Mouse (Mus musculus) liver, embryonic 16.5 days (tissue): ENCODE measurements at regions not wholly inside any gene's neighbourhood (a gene's known extent, or its start where the extent isn't known, plus 50 kb on each side); places are given as distances from the start of the nearest gene placed in this dataset.

Source experiments
- ATAC-seq: fragments of 200-750 bp; cut with Nextera tagmentation; 2 replicates; pipeline ENCODE4 v1.8.0; 2017; ENCODE audit warnings: low read depth, mild to moderate bottlenecking, moderate number of reproducible peaks, moderate library complexity
- H3K27ac ChIP-seq: fragments of 300-500 bp; sonication (generic); 2 replicates; pipeline ENCODE4 v1.5.1; 2014; ENCODE audit warnings: mild to moderate bottlenecking, low read length
- H3K27me3 ChIP-seq: fragments of 300-500 bp; sonication (generic); 2 replicates; pipeline ENCODE4 v1.6.1; 2014; ENCODE audit warnings: low read depth, low read length, mixed read lengths; ENCODE audit not compliant: control insufficient read depth, insufficient read depth
- H3K36me3 ChIP-seq: fragments of 300-500 bp; sonication (generic); 2 replicates; pipeline ENCODE4 v1.6.1; 2014; ENCODE audit warnings: mild to moderate bottlenecking; ENCODE audit not compliant: control insufficient read depth, insufficient read depth
- H3K4me1 ChIP-seq: fragments of 300-500 bp; sonication (generic); 2 replicates; pipeline ENCODE4 v1.6.1; 2014; ENCODE audit warnings: low read depth, low read length, mixed read lengths; ENCODE audit not compliant: control insufficient read depth
- H3K4me2 ChIP-seq: fragments of 300-500 bp; sonication (generic); 2 replicates; pipeline ENCODE4 v1.6.1; 2014; ENCODE audit warnings: low read depth, low read length, mixed read lengths
- H3K4me3 ChIP-seq: fragments of 300-500 bp; sonication (generic); 2 replicates; pipeline ENCODE4 v1.5.1; 2014; ENCODE audit warnings: low read depth, mild to moderate bottlenecking, low read length
- H3K9ac ChIP-seq: fragments of 300-500 bp; sonication (generic); 2 replicates; pipeline ENCODE4 v1.6.1; 2014; ENCODE audit warnings: low read depth, low read length
- H3K9me3 ChIP-seq: fragments of 300-500 bp; sonication (generic); replicated peaks from 2 replicates; pipeline ENCODE4 v1.6.1; 2016; ENCODE audit warnings: low read length; ENCODE audit not compliant: control insufficient read depth
- WGBS: fragments of 180-500 bp; shearing (Covaris S2); extraction: QIAGEN DNeasy Blood & Tissue Kit; methylation state at CpG from one replicate; pipeline ENCODE4 v1.1.7; 2014; ENCODE audit not compliant: insufficient replicate concordance; 5-methylcytosine and 5-hydroxymethylcytosine counted together

GRCm38 (mm10) chr3:148115576-148115975, 874.8 kb downstream of the Adgrl2 start:
- no peak overlapping the region for H3K4me3 ChIP-seq
- H3K4me1 ChIP-seq = no peaks in the 10 kb centered on the region
- H3K27me3 ChIP-seq = no peaks in the 10 kb centered on the region
- H3K36me3 ChIP-seq = no peaks in the 10 kb centered on the region
- H3K9ac ChIP-seq = no peak overlapping the region
- no peaks in the 10 kb centered on the region for H3K9me3 ChIP-seq
- no peak for ATAC-seq
- H3K27ac ChIP-seq = no peak overlapping the region
- no peak overlapping the region for H3K4me2 ChIP-seq

GRCm38 (mm10) chr3:148112204-148112603, 878.2 kb downstream of the Adgrl2 start:
- ATAC-seq = no peak
- no peaks in the 10 kb centered on the region for H3K9me3 ChIP-seq
- no peaks in the 10 kb centered on the region for H3K4me1 ChIP-seq
- H3K9ac ChIP-seq = no peak overlapping the region
- WGBS = 40% methylated on average over 3 of the region's 3 CpGs
- H3K27ac ChIP-seq = no peak overlapping the region
- H3K4me2 ChIP-seq = no peak overlapping the region
- no peaks in the 10 kb centered on the region for H3K27me3 ChIP-seq
- no peaks in the 10 kb centered on the region for H3K36me3 ChIP-seq
- no peak overlapping the region for H3K4me3 ChIP-seq

- WGBS = 60% methylated on average over 1 of the region's 1 CpGs
- Histone ChIP-seq H3K36me3 (no peaks in the 10 kb centered on the region), H3K9me3 (no peaks in the 10 kb centered on the region), H3K27ac (no peak overlapping the region), H3K4me1 (no peaks in the 10 kb centered on the region), H3K4me2 (no peak overlapping the region), H3K27me3 (no peaks in the 10 kb centered on the region), H3K9ac (no peak overlapping the region), H3K4me3 (no peak overlapping the region)
- no peak for ATAC-seq
Observed at GRCm38 (mm10) chr3:148107031-148107430, 883.3 kb downstream of the Adgrl2 start.

- ATAC-seq = no peak
- 71% methylated on average over 4 of the region's 4 CpGs for WGBS
- no peak overlapping the region for H3K4me3 ChIP-seq
Observed at GRCm38 (mm10) chr3:148093930-148094329, 896.4 kb downstream of the Adgrl2 start.

GRCm38 (mm10) chr3:148075841-148076240, 914.5 kb downstream of the Adgrl2 start:
- Histone ChIP-seq H3K4me3 (no peak overlapping the region), H3K36me3 (no peaks in the 10 kb centered on the region), H3K4me2 (no peak overlapping the region), H3K4me1 (no peaks in the 10 kb centered on the region), H3K27me3 (no peaks in the 10 kb centered on the region), H3K9ac (no peak overlapping the region), H3K9me3 (no peaks in the 10 kb centered on the region), H3K27ac (no peak overlapping the region)
- no peak for ATAC-seq
- 40% methylated on average over 2 of the region's 2 CpGs for WGBS

More at GRCm38 (mm10) chr3:148093930-148094329, 896.4 kb downstream of the Adgrl2 start:
- Histone ChIP-seq H3K9me3 (no peaks in the 10 kb centered on the region), H3K4me1 (no peaks in the 10 kb centered on the region), H3K27ac (no peak overlapping the region), H3K4me2 (no peak overlapping the region), H3K36me3 (no peaks in the 10 kb centered on the region), H3K27me3 (no peaks in the 10 kb centered on the region), H3K9ac (no peak overlapping the region)

GRCm38 (mm10) chr3:148066701-148067100, 923.7 kb downstream of the Adgrl2 start:
- WGBS = 78% methylated on average over 6 of the region's 6 CpGs
- ATAC-seq = no peak
- no peaks in the 10 kb centered on the region for H3K27me3 ChIP-seq

GRCm38 (mm10) chr3:148056074-148056473, 934.3 kb downstream of the Adgrl2 start:
- Histone ChIP-seq H3K4me3 (no peak overlapping the region), H3K9ac (no peak overlapping the region), H3K27me3 (no peaks in the 10 kb centered on the region), H3K9me3 (no peaks in the 10 kb centered on the region), H3K4me1 (no peaks in the 10 kb centered on the region), H3K4me2 (no peak overlapping the region), H3K27ac (no peak overlapping the region), H3K36me3 (no peaks in the 10 kb centered on the region)
- no peak for ATAC-seq
- 46% methylated on average over 4 of the region's 4 CpGs for WGBS

More at GRCm38 (mm10) chr3:148066701-148067100, 923.7 kb downstream of the Adgrl2 start:
- H3K9ac ChIP-seq = no peak overlapping the region
- H3K4me3 ChIP-seq = no peak overlapping the region
- H3K36me3 ChIP-seq = no peaks in the 10 kb centered on the region
- no peaks in the 10 kb centered on the region for H3K4me1 ChIP-seq
- H3K27ac ChIP-seq = no peak overlapping the region
- H3K9me3 ChIP-seq = no peaks in the 10 kb centered on the region
- no peak overlapping the region for H3K4me2 ChIP-seq

- H3K27ac ChIP-seq = no peak overlapping the region
- H3K4me3 ChIP-seq = no peak overlapping the region
- no peak overlapping the region for H3K4me2 ChIP-seq
- 57% methylated on average over 5 of the region's 5 CpGs for WGBS
- no peak for ATAC-seq
- no peaks in the 10 kb centered on the region for H3K4me1 ChIP-seq
- no peaks in the 10 kb centered on the region for H3K9me3 ChIP-seq
- no peak overlapping the region for H3K9ac ChIP-seq
- H3K36me3 ChIP-seq = no peaks in the 10 kb centered on the region
- no peaks in the 10 kb centered on the region for H3K27me3 ChIP-seq
Observed at GRCm38 (mm10) chr3:148052516-148052915, 937.8 kb downstream of the Adgrl2 start.

GRCm38 (mm10) chr3:148048247-148048646, 942.1 kb downstream of the Adgrl2 start:
- Histone ChIP-seq H3K27ac (no peak overlapping the region), H3K9me3 (no peaks in the 10 kb centered on the region), H3K4me1 (no peaks in the 10 kb centered on the region), H3K27me3 (no peaks in the 10 kb centered on the region), H3K4me2 (no peak overlapping the region), H3K9ac (no peak overlapping the region), H3K36me3 (no peaks in the 10 kb centered on the region), H3K4me3 (no peak overlapping the region)
- no peak for ATAC-seq
- WGBS = 43% methylated on average over 2 of the region's 2 CpGs

GRCm38 (mm10) chr3:148032532-148032931, 957.8 kb downstream of the Adgrl2 start:
- Histone ChIP-seq H3K4me2 (no peak overlapping the region), H3K9me3 (no peaks in the 10 kb centered on the region), H3K27me3 (no peaks in the 10 kb centered on the region), H3K4me3 (no peak overlapping the region), H3K9ac (no peak overlapping the region), H3K27ac (no peak overlapping the region), H3K36me3 (no peaks in the 10 kb centered on the region), H3K4me1 (no peaks in the 10 kb centered on the region)
- WGBS = 68% methylated on average over 6 of the region's 6 CpGs
- ATAC-seq = no peak
